Mouse (Mus musculus): ENCODE measurements around the gene Ciart. TPM values are rescaled to one million over a fixed set of nuclear protein-coding genes. Genes with fewer than 3 reads are reported as not detected.
"Not testable (repeated sequence)": the region's sequence is repeated elsewhere in the genome, so short reads cannot be mapped to it uniquely, and the experiment has no call there.

Gene Ciart
- polyA plus RNA-seq (2012; ENCODE audit: insufficient read depth, insufficient read length, low replicate concordance, missing spikeins): not detected in 2 replicates

DNA sequence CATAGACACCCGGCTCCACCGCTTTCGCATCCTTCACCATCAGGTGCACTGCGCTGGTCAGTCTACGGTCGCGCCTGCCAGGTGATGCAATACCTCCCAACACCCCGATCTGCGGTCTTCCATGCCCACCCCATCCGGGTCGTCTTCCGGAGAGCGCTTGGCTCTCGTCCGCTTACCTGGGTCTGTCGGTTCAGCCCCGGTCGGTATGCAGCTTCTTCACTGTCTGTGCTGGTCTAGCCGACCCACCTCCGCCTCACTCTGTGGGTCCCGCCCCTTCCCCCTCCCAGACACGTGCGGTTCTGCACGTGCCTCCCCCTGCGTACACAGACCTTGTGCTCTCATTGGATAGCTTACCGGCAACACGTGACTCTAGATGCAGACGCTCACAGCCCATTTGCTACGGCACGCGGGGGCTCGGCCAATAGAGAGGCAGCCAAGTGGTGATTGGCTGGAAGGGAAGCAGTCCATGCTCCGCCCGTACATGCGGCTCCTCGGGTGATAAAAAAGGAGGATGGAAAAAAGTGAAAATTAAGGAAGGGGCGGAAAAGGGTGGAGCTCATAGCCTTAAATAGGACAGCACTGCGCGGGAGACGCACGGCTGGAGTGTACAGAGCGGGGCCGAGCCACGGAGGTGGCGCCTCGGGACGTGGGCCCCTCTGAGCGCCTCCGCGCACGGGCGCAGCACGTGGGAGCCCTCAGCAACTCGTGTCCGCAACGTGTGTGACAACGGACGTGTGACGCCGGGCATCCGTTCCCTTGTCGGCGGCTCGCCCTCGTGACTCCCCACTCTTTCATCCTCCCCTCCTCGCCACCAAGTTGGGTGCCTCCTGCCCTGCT lies at the start of gene Ciart:
Gene Ciart (minus strand): TSS at position 273 of the 837 bp plus-strand sequence.
- Histone ChIP-seq H3K27ac (ENCODE audit: insufficient read depth, low read depth, low read length) (peak within 1 kb of the TSS; percentile 86), H3K4me1 (ENCODE audit: control insufficient read depth, insufficient read depth, low read length) (peaks cover 2% of the 10 kb centered on the region), H3K4me3 (ENCODE audit: insufficient read depth, low read depth, low read length) (peak within 1 kb of the TSS; percentile 61)
- TF ChIP-seq CTCF (IDR thresholded peaks at IDR 0.05; ENCODE audit: insufficient read depth, low read depth, low read length) (no peak), POLR2A (IDR thresholded peaks at IDR 0.05; ENCODE audit: insufficient read depth, low read depth, low read length) (peak; percentile 31; the same call in 1 of the 2 replicates)
- under 1% methylated on average over 66 of the region's 66 CpGs for WGBS

DNA sequence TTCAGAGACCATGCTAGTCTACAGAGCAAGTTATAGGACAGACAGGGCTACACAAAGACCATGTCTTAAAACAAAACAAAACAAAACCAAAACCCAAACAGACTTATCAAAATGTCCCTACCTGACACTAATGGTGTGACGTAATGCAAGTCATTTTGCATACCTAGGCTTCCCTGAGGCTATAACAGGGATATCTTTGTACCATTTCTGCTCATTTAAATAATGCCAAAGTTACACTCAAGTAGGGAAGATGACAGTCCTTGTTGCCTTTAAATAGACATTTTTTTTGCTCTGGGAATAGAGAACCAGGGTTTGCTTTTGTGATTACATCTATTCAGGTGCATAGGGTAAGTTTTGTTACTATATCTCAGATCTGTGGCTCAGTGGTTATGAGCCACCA lies 49.4 kb upstream of the Ciart start:
- Histone ChIP-seq H3K27ac (ENCODE audit: insufficient read depth, low read depth, low read length) (no peak overlapping the region), H3K4me3 (ENCODE audit: insufficient read depth, low read depth, low read length) (no peak overlapping the region), H3K4me1 (ENCODE audit: control insufficient read depth, insufficient read depth, low read length) (0 out of 2 replicates have a peak, but pooled peaks cover 2% of the 10 kb centered on the region)
- TF ChIP-seq POLR2A (IDR thresholded peaks at IDR 0.05; ENCODE audit: insufficient read depth, low read depth, low read length) (no peak), CTCF (IDR thresholded peaks at IDR 0.05; ENCODE audit: insufficient read depth, low read depth, low read length) (no peak)
- 91% methylated on average over 1 of the region's 1 CpGs for WGBS

DNA sequence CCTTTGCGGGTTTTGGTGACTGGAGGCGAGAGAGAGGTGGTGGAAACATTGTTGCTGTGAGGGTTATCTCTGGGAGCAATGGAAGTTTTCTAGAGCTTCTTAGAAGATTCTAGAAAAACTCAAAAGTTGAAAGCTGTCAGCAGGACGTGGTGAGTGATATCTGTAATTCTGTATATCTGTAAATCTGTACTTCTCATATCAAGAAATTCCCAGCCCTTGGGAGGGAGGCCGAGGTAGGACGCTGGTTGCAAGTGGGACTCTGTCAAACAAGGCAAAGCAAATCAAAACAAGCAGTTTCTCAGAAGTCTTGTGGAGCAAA lies 48.4 kb upstream of the Ciart start:
- WGBS: 3% methylated on average over 5 of the region's 5 CpGs
- peak overlapping the region; percentile 85 for H3K4me3 ChIP-seq (ENCODE audit: insufficient read depth, low read depth, low read length)
- H3K4me1 ChIP-seq (ENCODE audit: control insufficient read depth, insufficient read depth, low read length): 0 out of 2 replicates have a peak, but pooled peaks cover 2% of the 10 kb centered on the region
- TF ChIP-seq POLR2A (IDR thresholded peaks at IDR 0.05; ENCODE audit: insufficient read depth, low read depth, low read length) (no peak), CTCF (IDR thresholded peaks at IDR 0.05; ENCODE audit: insufficient read depth, low read depth, low read length) (no peak)
- no peak overlapping the region for H3K27ac ChIP-seq (ENCODE audit: insufficient read depth, low read depth, low read length)

DNA sequence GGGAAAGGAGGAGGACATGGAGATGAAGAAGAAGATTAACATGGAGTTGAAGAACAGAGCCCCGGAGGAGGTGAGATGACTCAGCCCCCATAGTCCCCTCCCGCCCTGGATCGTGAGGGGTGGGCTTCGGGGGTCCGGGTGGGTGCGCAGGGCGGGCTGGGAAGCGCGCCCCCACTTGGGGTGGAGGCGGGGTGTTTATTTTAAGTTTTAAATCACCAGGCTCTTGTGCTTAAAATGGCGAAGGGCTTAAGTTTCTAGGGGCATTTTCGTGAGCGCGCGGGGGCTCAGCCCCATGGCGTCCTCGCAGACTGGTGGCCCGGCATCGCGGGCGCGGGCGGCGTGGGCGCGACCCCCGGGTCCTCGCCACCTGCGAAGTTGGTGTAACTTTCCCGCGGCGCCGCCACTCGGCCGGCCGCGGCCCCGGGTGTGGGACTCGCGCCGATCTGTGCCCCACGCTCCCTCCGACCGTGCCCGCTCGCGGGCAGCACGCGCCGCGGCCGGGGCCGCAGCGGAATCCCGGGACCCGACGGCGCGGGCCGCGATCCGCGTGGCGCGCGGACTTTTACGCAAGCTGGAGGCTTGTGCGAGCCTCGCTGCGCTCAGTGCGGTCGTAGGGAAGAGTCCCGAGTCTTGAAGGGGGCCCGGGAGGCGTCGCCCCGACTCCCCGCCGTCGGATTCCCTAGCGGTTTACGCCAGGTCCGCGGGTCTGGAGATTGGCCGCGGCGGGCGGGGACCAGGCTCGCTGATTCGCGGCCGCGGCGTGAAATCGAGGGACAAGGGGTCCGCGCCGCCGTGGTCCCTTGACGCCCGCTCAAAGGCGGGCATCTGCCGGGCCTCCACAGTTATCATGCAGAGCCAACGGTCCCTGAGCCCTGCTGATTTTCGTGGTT lies 47.8 kb upstream of the Ciart start:
- peak overlapping the region; percentile 88; the same call in 1 of the 2 replicates for H3K27ac ChIP-seq (ENCODE audit: insufficient read depth, low read depth, low read length)
- 0 out of 2 replicates have a peak, but pooled peaks cover 2% of the 10 kb centered on the region for H3K4me1 ChIP-seq (ENCODE audit: control insufficient read depth, insufficient read depth, low read length)
- H3K4me3 ChIP-seq (ENCODE audit: insufficient read depth, low read depth, low read length): peak overlapping the region; percentile 85
- WGBS: under 1% methylated on average over 103 of the region's 105 CpGs
- TF ChIP-seq CTCF (IDR thresholded peaks at IDR 0.05; ENCODE audit: insufficient read depth, low read depth, low read length): no peak
- TF ChIP-seq POLR2A (IDR thresholded peaks at IDR 0.05; ENCODE audit: insufficient read depth, low read depth, low read length): peak; percentile 38; the same call in 1 of the 2 replicates

DNA sequence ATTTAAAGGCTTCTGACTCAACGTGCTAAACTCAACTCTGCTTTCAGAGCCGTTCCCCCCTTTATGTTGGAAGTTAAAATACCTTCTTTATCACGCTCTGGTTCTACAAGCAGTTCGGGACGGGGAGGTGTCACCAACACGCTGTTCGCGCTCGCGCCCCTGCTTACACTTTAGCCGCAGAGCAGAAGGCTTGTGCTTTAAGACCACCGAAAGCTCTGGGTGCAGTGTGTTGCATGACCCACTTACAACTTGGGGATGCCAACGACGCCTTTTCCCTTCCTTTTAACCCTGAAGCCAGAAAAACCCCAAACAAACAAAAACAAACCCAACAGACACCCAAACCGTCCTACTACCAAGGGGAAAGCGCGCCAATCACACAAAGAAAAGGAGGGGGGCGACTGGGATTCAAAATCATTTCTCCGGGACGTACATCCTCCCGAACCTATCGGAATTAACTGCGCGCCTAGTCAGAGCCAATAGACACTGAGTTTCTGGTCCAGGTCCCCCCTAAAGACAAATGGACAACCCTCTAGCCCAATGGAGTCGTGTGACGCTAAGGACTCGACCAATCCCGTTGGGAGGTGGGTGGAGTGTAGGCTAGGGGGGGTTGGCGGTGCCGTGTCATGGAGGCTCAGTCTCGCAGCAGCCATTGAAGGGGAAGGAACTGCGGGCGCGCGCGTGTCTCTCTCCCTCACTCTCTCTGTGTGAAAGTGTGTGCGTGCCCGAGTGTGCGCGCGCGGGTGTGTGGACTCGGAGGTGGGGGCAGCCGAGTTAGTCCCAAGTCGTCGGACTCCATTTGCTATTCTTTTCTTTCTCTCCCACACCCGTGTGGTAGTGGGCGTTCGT lies 46.8 kb upstream of the Ciart start, which contains the start of gene Anp32e:
Gene Anp32e (plus strand): TSS at position 589 of the 846 bp plus-strand sequence.
- TF ChIP-seq CTCF (IDR thresholded peaks at IDR 0.05; ENCODE audit: insufficient read depth, low read depth, low read length): no peak
- peak; percentile 67 for TF ChIP-seq POLR2A (IDR thresholded peaks at IDR 0.05; ENCODE audit: insufficient read depth, low read depth, low read length)
- under 1% methylated on average over 49 of the region's 49 CpGs for WGBS
- Histone ChIP-seq H3K27ac (ENCODE audit: insufficient read depth, low read depth, low read length) (peak within 1 kb of the TSS; percentile 88), H3K4me3 (ENCODE audit: insufficient read depth, low read depth, low read length) (peak within 1 kb of the TSS; percentile 85), H3K4me1 (ENCODE audit: control insufficient read depth, insufficient read depth, low read length) (0 out of 2 replicates have a peak, but pooled peaks cover 2% of the 10 kb centered on the region)

DNA sequence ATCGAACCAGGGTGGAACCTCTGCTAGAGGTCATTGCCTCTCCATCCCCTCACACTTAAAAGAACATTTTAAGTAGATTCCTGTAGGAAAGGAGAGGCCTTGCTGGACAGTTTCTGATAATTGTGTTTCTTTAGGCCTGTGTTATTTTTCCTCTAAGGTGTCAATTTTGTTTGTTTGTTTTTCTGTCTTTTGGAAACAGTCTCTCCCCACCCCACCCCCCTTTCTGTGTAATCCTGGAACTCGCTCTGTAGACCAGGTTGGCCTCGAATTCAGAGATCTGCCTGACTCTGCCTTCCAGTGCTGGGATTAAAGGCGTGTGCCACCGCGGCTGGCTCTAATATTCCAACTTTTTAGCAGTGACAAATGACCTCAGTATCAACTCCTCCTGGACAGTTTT lies 46.2 kb upstream of the Ciart start:
- H3K27ac ChIP-seq (ENCODE audit: insufficient read depth, low read depth, low read length): no peak overlapping the region
- TF ChIP-seq CTCF (IDR thresholded peaks at IDR 0.05; ENCODE audit: insufficient read depth, low read depth, low read length) (no peak), POLR2A (IDR thresholded peaks at IDR 0.05; ENCODE audit: insufficient read depth, low read depth, low read length) (no peak)
- 0 out of 2 replicates have a peak, but pooled peaks cover 2% of the 10 kb centered on the region for H3K4me1 ChIP-seq (ENCODE audit: control insufficient read depth, insufficient read depth, low read length)
- 56% methylated on average over 6 of the region's 6 CpGs for WGBS
- H3K4me3 ChIP-seq (ENCODE audit: insufficient read depth, low read depth, low read length): no peak overlapping the region

DNA sequence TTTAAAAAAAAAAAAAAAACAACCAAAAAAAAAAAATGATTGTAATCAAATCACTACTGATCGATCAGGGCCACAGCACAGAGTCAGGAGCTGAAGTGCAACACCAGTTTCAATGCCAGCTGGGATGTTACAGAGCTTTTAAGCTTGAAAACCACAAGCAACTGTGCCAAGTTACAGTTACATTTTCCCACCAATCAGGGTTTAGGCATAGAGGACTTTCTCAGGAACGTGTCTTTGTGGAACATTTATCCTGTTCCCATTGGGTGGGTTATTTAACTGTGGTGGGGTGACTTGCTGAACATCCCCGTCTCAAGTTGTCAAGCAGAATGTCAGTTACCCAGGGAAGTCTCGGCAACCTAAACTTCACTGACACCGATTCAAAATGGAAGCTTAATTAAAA lies 43.0 kb upstream of the Ciart start:
- TF ChIP-seq POLR2A (IDR thresholded peaks at IDR 0.05; ENCODE audit: insufficient read depth, low read depth, low read length) (no peak), CTCF (IDR thresholded peaks at IDR 0.05; ENCODE audit: insufficient read depth, low read depth, low read length) (no peak)
- H3K27ac ChIP-seq (ENCODE audit: insufficient read depth, low read depth, low read length): no peak overlapping the region
- 84% methylated on average over 5 of the region's 5 CpGs for WGBS

DNA sequence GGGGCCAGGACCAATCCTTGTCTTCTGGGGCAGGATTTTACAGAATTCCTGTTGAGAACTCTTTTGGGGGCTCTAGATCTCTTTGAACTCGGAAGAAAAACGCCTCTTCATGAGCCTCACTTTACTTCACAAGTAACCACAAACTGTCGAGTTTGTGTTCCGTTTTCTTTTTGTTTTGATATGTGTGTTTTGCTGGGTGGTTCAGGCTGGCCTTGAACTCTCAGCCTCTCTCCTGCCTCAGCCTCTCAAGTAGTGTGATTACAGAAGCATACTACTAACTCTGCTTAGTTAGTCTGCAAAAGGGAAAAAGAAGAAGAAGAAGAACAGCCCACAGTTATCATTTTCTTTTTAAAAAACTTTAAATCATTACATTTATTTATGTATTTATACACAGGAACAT lies 42.1 kb upstream of the Ciart start:
- WGBS: 80% methylated on average over 4 of the region's 4 CpGs
- TF ChIP-seq POLR2A (IDR thresholded peaks at IDR 0.05; ENCODE audit: insufficient read depth, low read depth, low read length) (no peak), CTCF (IDR thresholded peaks at IDR 0.05; ENCODE audit: insufficient read depth, low read depth, low read length) (no peak)

More for the DNA sequence above, 43.0 kb upstream of the Ciart start:
- H3K4me1 ChIP-seq (ENCODE audit: control insufficient read depth, insufficient read depth, low read length): peaks cover 2% of the 10 kb centered on the region
- no peak overlapping the region for H3K4me3 ChIP-seq (ENCODE audit: insufficient read depth, low read depth, low read length)

DNA sequence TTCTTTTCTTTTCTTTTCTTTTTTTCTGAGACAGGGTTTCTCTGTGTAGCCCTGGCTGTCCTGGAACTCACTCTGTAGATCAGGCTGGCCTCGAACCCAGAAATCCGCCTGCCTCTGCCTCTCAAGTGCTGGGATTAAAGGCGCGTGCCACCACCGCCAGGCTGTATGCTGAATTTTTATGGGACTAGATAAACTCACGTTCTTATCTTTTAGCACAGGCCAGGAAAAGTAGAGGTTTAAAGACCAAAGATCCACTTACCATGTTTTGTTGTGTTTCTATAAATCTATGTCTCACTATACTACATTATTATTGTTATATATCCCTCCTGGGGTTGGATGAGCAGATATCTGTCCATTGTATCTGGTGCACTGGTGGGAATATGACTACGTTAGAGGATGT lies 41.4 kb upstream of the Ciart start:
- 94% methylated on average over 7 of the region's 7 CpGs for WGBS

More for the DNA sequence above, 42.1 kb upstream of the Ciart start:
- Histone ChIP-seq H3K27ac (ENCODE audit: insufficient read depth, low read depth, low read length) (no peak overlapping the region), H3K4me3 (ENCODE audit: insufficient read depth, low read depth, low read length) (no peak overlapping the region), H3K4me1 (ENCODE audit: control insufficient read depth, insufficient read depth, low read length) (peaks cover 2% of the 10 kb centered on the region)

DNA sequence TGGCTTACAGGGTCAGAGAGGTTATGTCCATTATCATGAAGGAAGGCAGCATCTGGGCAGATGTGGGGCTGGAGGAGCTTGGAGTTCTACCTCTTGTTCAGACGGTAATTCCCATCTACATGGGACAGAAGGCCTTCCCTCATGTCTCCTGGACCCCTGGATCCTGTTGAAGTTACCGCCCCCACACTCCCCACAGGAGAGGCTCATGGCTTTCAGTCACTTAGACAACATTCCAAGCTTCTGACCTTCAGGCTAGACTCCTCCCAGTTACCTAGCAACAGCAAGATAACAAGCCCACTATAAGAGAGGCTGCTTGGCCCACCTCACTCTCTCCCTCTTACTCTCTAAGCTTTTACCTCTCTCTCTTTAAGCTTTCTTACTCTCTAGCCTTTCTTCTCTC lies 38.5 kb upstream of the Ciart start:
- H3K27ac ChIP-seq (ENCODE audit: insufficient read depth, low read depth, low read length); H3K4me3 ChIP-seq (ENCODE audit: insufficient read depth, low read depth, low read length); H3K4me1 ChIP-seq (ENCODE audit: control insufficient read depth, insufficient read depth, low read length): not testable (repeated sequence)
- WGBS: 76% methylated on average over 2 of the region's 2 CpGs

More for the DNA sequence above, 41.4 kb upstream of the Ciart start:
- H3K4me1 ChIP-seq (ENCODE audit: control insufficient read depth, insufficient read depth, low read length); H3K27ac ChIP-seq (ENCODE audit: insufficient read depth, low read depth, low read length); H3K4me3 ChIP-seq (ENCODE audit: insufficient read depth, low read depth, low read length): not testable (repeated sequence)
